Mouse (Mus musculus) neural tube, embryonic 11.5 days (tissue): Measurements from ENCODE around the gene Agbl4. TPM values are rescaled to one million over a fixed set of nuclear protein-coding genes. Genes with fewer than 3 reads are reported as not detected.

Experiments
- ATAC-seq: fragments of 200-750 bp; cut with Nextera tagmentation; 2 replicates; pipeline ENCODE4 v1.8.0; 2017; ENCODE audit warnings: moderate number of reproducible peaks, mild to moderate bottlenecking, moderate TSS enrichment, moderate library complexity; ENCODE audit not compliant: insufficient read depth, low FRiP score, low TSS enrichment
- DNase-seq: peaks from one replicate; pipeline ENCODE4 v3.0.0-alpha.2; 2015; ENCODE audit warnings: low spot score
- H3K27ac ChIP-seq: fragments of 300-500 bp; sonication (generic); 2 replicates; pipeline ENCODE4 v1.5.1; 2014; ENCODE audit warnings: low read depth, mild to moderate bottlenecking, low read length
- H3K27me3 ChIP-seq: fragments of 300-500 bp; sonication (generic); 2 replicates; pipeline ENCODE4 v1.6.1; 2014; ENCODE audit warnings: mild to moderate bottlenecking, low read length, mixed read lengths; ENCODE audit not compliant: control insufficient read depth, insufficient read depth
- H3K36me3 ChIP-seq: fragments of 300-500 bp; sonication (generic); 2 replicates; pipeline ENCODE4 v1.6.1; 2014; ENCODE audit warnings: mild to moderate bottlenecking, low read length, moderate library complexity, mixed read lengths; ENCODE audit not compliant: control insufficient read depth, insufficient read depth
- H3K4me1 ChIP-seq: fragments of 300-500 bp; sonication (generic); 2 replicates; pipeline ENCODE4 v1.6.1; 2014; ENCODE audit warnings: low read length, mixed read lengths; ENCODE audit not compliant: control insufficient read depth, insufficient read depth
- H3K4me2 ChIP-seq: fragments of 300-500 bp; sonication (generic); 2 replicates; pipeline ENCODE4 v1.6.1; 2014; ENCODE audit warnings: low read depth, mild to moderate bottlenecking, moderate library complexity
- H3K4me3 ChIP-seq: fragments of 300-500 bp; sonication (generic); 2 replicates; pipeline ENCODE4 v1.5.1; 2014; ENCODE audit warnings: low read depth, low read length
- H3K9ac ChIP-seq: fragments of 300-500 bp; sonication (generic); 2 replicates; pipeline ENCODE4 v1.6.1; 2014; ENCODE audit warnings: mild to moderate bottlenecking, low read length
- H3K9me3 ChIP-seq: fragments of 300-500 bp; sonication (generic); 2 replicates; pipeline ENCODE4 v1.6.1; 2016; ENCODE audit warnings: low read length; ENCODE audit not compliant: control insufficient read depth
- WGBS: fragments of 180-500 bp; shearing (Covaris S2); extraction: QIAGEN DNeasy Blood & Tissue Kit; methylation state at CpG from one replicate; pipeline ENCODE4 v1.1.7; 2014; 5-methylcytosine and 5-hydroxymethylcytosine counted together
- polyA plus RNA-seq: library from polyadenylated mRNA; unstranded; fragments of >200 nt; fragmentation: Nextera tagmentation; extraction: Ambion mirVana; gene quantifications from 2 replicates; pipeline ENCODE4 v1.2.1, GENCODE M21; 2014

The Agbl4 gene
- polyA plus RNA-seq, 1 experiment from 2014 or later, result 1.1 TPM

DNA sequence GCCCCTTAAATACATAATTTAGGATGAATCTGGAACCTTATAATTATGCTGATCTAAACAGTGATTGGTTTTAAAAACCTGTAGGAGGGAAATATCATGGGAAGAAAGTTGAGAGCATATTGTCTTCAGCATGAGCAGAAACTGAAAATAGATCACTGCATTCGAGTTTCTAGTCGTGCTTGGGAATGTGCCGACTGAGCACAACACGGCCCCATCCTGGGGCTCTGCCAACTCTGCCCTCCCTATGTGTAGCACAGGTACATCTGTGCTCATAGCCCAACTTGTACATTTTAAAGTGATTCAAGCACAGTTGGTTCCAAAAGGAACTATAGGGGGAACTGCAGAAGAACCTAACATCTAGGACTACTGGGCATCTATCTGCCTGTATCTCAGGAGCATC, 402.4 kb downstream of the Agbl4 start:
- Histone ChIP-seq H3K36me3 (no peaks in the 10 kb centered on the region), H3K27me3 (no peaks in the 10 kb centered on the region), H3K4me2 (no peak overlapping the region), H3K4me1 (no peaks in the 10 kb centered on the region), H3K9ac (no peak overlapping the region), H3K9me3 (no peaks in the 10 kb centered on the region), H3K27ac (no peak overlapping the region), H3K4me3 (no peak overlapping the region)
- ATAC-seq (no peak), DNase-seq (no peak)
- 88% methylated on average over 4 of the region's 4 CpGs for WGBS

DNA sequence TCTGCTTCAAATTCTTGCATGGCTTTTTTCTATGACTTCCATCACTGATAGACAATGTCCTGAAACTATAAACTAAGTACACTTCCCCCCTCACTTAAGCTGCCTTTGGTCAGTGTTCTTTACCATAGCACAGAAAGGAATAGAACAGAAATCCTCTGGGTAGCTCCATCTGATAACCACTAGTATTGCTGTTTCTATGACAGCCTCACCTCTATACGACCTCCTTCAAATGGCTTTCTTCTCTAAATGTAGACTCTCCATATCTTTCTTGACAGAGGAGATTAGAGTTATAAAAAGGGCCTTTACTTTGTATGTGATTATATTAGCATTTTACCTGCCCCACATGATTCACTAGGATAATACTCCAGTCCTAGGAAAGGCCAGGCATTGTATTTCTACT, 413.5 kb downstream of the Agbl4 start:
- H3K9me3 ChIP-seq, result no peaks in the 10 kb centered on the region
- no peaks in the 10 kb centered on the region for H3K36me3 ChIP-seq
- H3K4me3 ChIP-seq, result no peak overlapping the region
- DNase-seq, result no peak
- no peak for ATAC-seq
- H3K9ac ChIP-seq, result no peak overlapping the region
- no peak overlapping the region for H3K27ac ChIP-seq
- no peaks in the 10 kb centered on the region for H3K27me3 ChIP-seq
- no peaks in the 10 kb centered on the region for H3K4me1 ChIP-seq
- no peak overlapping the region for H3K4me2 ChIP-seq
- WGBS, result 62% methylated on average over 1 of the region's 1 CpGs

DNA sequence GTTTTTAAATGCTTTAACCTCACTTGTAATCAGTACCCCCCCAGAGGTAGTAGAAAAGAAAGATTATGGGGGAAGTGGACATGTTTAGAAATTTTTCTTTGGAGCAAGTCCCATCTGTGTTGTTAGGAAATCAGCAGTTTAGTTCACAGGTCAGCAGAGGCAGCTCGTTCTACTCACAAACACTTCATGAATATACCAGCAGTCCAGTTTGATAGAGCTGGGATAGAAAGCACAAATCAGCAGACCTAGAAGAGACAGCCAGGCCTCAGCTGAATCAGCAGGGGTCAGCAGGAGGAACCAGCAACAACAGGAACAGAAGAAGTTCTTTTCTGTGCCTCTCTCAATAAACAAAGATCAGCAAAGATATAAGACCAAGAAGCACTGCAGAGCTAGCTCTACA, 435.3 kb downstream of the Agbl4 start:
- Histone ChIP-seq H3K4me2 (no peak overlapping the region), H3K36me3 (no peaks in the 10 kb centered on the region), H3K27ac (no peak overlapping the region), H3K27me3 (no peaks in the 10 kb centered on the region), H3K9ac (no peak overlapping the region), H3K4me1 (no peaks in the 10 kb centered on the region), H3K4me3 (no peak overlapping the region), H3K9me3 (no peaks in the 10 kb centered on the region)
- ATAC-seq (no peak), DNase-seq (no peak)
- WGBS, result 85% methylated on average over 1 of the region's 1 CpGs

DNA sequence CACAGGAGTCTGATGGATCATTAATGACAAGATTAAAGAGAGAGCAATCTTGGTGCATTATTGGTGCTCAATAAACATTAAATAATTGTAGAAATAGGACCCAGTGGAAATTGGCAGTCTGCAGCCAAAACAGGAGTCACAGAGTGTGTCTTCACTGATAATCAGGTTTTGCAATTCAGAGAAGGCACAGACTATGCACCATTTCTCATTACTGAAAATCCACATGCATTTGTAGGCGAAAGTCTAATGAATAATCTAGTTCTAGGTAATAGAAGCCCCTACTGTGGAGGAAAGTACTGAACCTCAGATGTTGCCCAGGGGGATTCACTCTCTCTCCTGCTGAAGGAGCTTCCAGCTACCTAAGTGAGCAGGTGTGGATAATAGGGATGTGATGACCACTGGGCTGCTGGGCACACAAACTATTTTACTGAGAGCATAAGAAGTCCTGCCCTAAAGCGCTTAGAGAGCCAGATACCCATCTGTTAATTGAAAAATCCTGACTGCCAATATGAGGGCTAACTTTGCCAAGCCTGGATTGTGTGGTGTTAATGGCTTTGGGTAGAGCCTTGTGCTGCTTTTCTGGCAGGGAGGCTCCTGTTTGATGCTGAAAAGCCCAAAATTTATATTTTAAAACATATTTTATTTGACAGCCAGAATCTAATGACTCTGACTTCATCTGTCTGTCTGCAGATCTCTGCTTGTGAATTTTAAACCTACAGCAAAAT, 482.4 kb downstream of the Agbl4 start:
- H3K36me3 ChIP-seq, result no peaks in the 10 kb centered on the region
- H3K4me2 ChIP-seq, result no peak overlapping the region
- no peak overlapping the region for H3K4me3 ChIP-seq
- no peaks in the 10 kb centered on the region for H3K9me3 ChIP-seq
- WGBS, result 94% methylated on average over 2 of the region's 2 CpGs
- ATAC-seq, result no peak
- no peak for DNase-seq
- H3K4me1 ChIP-seq, result no peaks in the 10 kb centered on the region
- H3K9ac ChIP-seq, result no peak overlapping the region
- H3K27ac ChIP-seq, result no peak overlapping the region
- H3K27me3 ChIP-seq, result no peaks in the 10 kb centered on the region

DNA sequence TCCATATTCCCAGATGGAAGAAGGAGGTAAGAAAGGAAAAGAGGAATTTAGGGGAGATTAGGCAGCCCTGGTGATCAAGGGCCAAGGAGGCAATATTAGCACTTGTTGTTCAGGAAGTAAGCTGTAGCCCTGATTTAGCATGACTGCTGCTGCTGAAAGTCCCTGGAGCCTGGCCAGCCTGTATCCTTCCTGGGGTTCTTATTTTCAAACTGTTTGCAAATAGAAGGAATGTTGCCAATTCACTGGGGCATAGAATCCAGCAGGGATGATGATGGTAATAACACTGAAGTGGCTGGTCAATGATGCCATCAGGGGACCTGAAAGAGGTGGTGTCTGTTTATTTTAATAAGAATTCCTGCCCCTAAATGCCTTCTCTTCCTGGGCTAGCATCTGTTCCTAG, 518.6 kb downstream of the Agbl4 start:
- H3K9me3 ChIP-seq, result no peaks in the 10 kb centered on the region
- H3K36me3 ChIP-seq, result no peaks in the 10 kb centered on the region
- no peak overlapping the region for H3K9ac ChIP-seq
- H3K4me3 ChIP-seq, result no peak overlapping the region
- H3K27ac ChIP-seq, result no peak overlapping the region
- H3K4me2 ChIP-seq, result no peak overlapping the region
- no peaks in the 10 kb centered on the region for H3K4me1 ChIP-seq
- H3K27me3 ChIP-seq, result no peaks in the 10 kb centered on the region
- no peak for ATAC-seq
- no peak for DNase-seq

DNA sequence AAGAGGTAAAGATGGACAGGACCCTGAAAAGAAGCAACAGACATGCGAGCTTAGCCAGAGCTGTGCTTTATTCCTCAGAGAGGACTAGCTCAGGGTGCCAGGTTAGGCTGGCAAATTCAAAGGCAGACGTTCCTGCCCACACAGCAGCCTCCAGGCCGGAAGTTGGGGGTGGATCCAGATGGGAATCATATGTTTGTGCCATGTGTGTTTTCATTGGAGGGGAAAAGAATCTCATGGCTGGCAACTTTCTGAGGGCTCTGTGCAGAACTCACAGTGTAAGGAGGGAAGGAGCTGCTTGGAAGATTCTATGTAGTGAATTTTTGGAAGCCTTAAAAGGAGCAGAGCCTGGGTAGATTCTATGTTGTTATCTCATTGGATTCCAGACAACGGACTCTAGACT, 519.1 kb downstream of the Agbl4 start:
- Histone ChIP-seq H3K27ac (no peak overlapping the region), H3K9ac (no peak overlapping the region), H3K4me2 (no peak overlapping the region), H3K4me1 (no peaks in the 10 kb centered on the region), H3K36me3 (no peaks in the 10 kb centered on the region), H3K27me3 (no peaks in the 10 kb centered on the region), H3K9me3 (no peaks in the 10 kb centered on the region), H3K4me3 (no peak overlapping the region)
- 52% methylated on average over 4 of the region's 4 CpGs for WGBS
- ATAC-seq, result no peak
- peak; percentile 11 for DNase-seq

DNA sequence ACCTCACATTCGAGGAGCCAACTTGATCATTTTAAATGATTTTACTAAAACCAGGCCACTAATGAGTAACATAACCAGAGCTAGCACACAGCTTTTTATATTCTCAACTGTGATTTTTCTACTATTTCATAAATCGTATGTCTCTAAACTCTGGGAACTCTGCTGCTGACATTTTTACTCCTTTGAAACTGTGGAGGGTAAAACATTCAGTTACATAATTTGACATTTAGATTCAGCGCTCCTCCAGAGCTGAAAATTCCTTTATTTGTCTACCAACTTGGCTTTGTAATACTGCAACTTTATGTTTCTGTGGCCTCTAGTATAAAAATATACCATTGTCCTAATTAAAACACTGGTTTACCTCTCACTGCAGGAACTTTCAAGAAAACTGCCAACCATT, 523.6 kb downstream of the Agbl4 start:
- 90% methylated on average over 3 of the region's 3 CpGs for WGBS
- no peak for ATAC-seq

DNA sequence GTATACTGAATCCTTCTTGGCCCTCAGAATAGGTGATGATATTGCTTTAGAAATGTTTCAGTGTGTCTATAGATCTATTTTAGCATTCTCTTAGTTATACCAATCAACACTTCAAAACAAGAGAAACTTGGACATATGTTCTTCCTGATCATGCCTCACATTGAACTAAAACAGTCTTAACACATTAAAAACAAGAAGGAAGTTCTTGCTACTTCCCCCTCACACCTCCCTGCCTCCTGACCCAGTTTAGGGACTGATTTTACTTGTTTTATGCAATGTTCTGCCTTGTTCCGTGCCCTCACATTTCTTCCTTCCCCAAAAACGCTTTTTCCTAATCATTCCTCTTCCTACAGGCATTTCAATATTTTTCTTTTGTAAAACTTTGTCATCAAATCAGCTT, 604.2 kb downstream of the Agbl4 start:
- Histone ChIP-seq H3K27me3 (no peaks in the 10 kb centered on the region), H3K9ac (no peak overlapping the region), H3K27ac (no peak overlapping the region), H3K4me2 (no peak overlapping the region), H3K9me3 (no peaks in the 10 kb centered on the region), H3K4me3 (no peak overlapping the region), H3K36me3 (no peaks in the 10 kb centered on the region), H3K4me1 (peaks cover 3% of the 10 kb centered on the region; the same call in 1 of the 2 replicates)
- WGBS, result 83% methylated on average over 2 of the region's 2 CpGs
- ATAC-seq, result no peak
- no peak for DNase-seq

More for the DNA sequence above, 523.6 kb downstream of the Agbl4 start:
- Histone ChIP-seq H3K9me3 (no peaks in the 10 kb centered on the region), H3K4me2 (no peak overlapping the region), H3K27me3 (no peaks in the 10 kb centered on the region), H3K4me1 (no peaks in the 10 kb centered on the region), H3K4me3 (no peak overlapping the region), H3K9ac (no peak overlapping the region), H3K36me3 (no peaks in the 10 kb centered on the region), H3K27ac (no peak overlapping the region)
- no peak for DNase-seq

DNA sequence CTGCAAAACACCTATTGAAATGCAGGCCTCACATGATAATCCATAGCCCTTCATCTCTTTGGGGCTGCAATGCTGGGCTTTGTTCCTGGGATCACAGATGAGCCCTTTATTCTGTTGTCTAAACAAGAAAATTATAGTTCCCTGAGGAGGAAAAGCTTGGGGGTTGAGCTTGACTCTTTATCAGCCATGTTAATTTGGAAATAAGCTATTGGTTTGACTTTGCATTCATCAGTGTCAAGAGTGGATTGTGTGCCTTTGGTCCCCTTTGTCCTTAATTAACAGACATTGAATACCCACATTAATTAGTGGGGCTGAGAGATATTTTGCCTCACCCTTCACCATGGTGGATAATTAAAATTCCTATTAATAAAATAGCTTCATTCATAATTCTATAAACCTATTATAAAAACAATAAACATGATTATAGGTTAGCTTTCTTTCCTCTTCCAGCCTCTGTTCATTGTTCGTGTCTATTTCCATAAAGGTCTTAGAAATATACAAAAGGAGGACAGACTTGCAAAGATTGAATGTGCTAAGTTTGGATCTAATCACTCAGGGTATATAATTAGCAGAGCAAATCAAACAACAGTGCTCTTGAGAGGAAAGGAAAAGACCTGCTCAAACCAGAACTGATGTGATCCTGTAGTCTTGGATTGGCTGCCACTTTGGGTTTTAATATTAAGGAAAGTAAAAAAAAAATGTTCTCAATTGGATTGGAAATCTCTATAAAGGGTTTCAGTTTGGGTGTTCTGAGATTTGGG, 607.4 kb downstream of the Agbl4 start:
- no peak overlapping the region for H3K4me2 ChIP-seq
- H3K4me3 ChIP-seq, result no peak overlapping the region
- ATAC-seq (peak; percentile 73), DNase-seq (peak; percentile 27)
- H3K4me1 ChIP-seq, result peaks cover 3% of the 10 kb centered on the region; the same call in 1 of the 2 replicates
- H3K27ac ChIP-seq, result 0 out of 2 replicates have a peak overlapping the region, but pooled peaks have one; percentile 15
- no peaks in the 10 kb centered on the region for H3K27me3 ChIP-seq
- H3K9ac ChIP-seq, result no peak overlapping the region
- no peaks in the 10 kb centered on the region for H3K9me3 ChIP-seq
- WGBS, result 68% methylated on average over 1 of the region's 1 CpGs
- H3K36me3 ChIP-seq, result no peaks in the 10 kb centered on the region
